Mouse (Mus musculus) ovary, postnatal 14 days (tissue): ENCODE measurements around the gene Fcor.

Experiments
- DNase-seq: peaks from one replicate; pipeline ENCODE4 v3.0.0; 2022; ENCODE audit warnings: low spot score

The Fcor gene

DNA sequence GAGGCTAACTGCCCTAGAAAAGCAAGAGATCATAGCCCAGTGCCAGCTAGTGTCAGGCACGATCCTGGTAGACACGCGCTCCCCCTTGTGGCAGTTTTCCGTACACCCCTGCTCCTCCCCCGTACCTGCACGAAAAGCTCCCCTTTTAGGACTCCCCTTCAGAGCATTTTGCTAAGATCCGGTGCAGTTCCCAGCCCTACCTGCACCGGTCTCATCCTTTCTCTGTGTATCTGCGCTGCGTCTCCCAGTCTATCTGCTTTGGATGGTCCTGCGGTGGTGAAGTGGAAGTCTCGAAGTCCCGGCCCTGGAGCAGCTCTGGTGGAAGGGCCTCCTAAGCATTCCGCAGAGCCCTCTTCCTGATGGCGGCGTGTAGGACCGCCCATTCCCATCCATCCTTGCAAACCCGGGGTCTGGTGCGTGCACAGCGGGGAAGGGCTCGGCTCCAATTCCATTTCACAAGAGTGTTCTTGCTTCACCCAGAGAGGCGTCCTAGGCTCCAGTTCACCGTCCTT, at the start of gene Fcor:
Gene Fcor, minus strand, starts transcription at position 383 of the 512 bp plus-strand sequence.
- DNase-seq: peak; percentile 80

GRCm38 (mm10) chr8:3721041-3721440, 48.9 kb upstream of the Fcor start:
- DNase-seq: no peak

GRCm38 (mm10) chr8:3720551-3720950, 48.4 kb upstream of the Fcor start, which contains the start of gene Clec4g:
TSS of gene Clec4g (minus strand) at chr8:3720651.
- no peak for DNase-seq

DNA sequence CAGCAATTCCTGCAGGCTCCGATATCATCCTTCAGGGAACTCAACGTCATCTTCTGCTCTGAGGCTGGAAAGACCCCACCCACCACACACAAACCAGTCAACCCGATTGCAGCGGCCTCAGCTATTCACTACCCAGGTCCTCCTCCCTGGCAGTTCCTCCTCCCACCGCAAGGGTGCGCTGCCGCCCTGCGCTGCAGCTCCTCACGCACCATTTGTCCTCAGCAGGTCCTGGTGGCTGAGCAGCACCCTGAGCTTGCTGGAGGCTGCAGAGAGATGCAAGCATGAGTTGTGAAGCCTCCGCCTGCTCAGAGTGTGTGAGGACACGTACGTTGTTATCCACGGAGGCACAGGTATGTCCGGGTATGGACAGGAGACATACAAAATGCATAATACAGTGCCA, 46.4 kb upstream of the Fcor start:
- peak; percentile 51 for DNase-seq

DNA sequence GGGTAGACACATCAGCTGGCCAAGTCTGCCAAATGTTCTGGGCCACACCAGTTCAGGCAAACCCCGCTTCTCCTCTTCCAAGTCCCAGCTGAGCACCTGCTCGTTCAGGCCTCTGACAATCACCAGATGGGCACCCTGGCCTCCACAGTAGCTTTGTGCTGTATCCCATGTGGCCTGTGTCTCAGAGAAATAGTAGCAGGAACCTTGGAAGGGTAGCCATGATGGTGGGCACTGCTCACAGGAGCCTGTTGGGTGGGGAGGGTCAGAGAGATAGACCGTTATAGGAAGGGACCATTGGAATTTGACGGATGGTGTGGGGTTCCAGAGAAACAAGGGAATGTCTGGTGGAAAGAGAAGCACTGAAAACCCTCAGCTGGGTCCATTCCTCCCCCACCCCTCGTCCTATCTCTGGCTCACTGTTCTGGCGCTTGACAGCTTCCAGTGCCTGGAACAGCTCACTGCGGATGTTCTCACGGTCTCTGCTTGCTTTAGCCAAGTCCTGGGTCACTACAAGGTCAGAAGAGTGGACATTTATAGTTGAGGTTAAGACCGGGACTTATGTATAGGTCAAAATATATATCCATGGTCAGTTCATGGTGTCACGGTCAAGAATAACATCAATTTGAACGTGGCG, 45.3 kb upstream of the Fcor start:
- no peak for DNase-seq

GRCm38 (mm10) chr8:3711646-3712045, 39.5 kb upstream of the Fcor start:
- DNase-seq: no peak

- no peak for DNase-seq
Measured at GRCm38 (mm10) chr8:3710312-3710711, 38.1 kb upstream of the Fcor start.

DNA sequence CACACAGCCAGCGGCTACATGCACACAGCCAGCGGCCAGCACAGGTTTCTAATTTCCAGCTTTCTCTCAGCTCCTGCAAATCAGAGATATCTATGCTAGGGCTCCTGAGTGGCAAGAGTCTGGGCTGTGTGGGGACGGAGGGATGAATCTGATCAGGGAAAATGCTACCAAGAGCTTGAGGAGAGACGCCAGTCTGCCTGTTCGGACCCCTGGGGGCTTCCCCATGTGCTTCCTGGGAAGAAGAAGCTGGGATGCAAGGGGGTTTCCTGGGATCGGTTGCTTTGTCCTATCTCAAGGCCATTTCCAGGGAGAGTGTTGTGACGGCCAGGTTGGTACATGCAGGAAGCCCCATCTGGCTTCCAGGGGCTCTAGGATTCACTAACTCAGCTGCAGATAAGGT, 35.4 kb upstream of the Fcor start:
- DNase-seq: no peak

DNA sequence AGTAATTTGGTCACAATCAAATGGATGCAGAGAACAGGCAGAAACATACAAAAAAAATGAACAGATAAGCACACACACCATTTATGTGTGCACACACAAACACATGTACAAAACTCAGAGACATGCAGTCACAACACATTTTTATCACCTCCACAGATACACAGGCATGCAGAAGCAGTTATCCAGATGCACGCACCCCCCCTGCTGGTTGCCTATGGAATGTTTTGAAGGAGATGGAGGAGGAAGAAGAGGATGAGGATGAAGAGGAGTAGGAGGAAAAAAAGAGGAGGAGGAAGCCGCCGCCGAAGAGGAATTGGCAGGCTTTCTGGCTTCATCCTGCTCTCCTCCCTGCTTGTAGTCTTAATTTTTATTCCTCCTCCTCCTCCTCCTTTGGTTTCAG, 33.5 kb upstream of the Fcor start:
- DNase-seq: no peak

DNA sequence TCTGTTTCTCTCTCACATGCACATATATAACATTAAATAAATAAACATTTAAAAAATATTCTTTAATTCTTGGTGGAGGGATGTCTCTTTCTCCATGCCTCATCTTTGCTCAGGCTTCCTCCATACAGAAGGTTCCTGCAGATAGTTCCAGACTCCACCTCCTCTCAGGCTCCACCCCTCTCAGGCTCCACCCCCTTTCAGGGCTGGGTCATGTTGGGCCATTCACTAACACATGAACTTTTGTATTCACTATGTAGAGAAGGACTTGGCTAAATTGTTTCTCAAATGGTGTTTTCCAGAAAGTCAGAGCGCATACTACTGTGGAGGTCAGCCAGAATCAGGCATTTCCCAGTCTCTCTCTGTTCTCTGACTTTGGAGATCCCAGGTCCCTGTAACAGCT, 29.3 kb upstream of the Fcor start:
- DNase-seq: no peak

GRCm38 (mm10) chr8:3694121-3694520, 22.0 kb upstream of the Fcor start, which contains the start of gene Fcer2a:
TSS of gene Fcer2a (minus strand) at chr8:3694175.
- no peak for DNase-seq

DNA sequence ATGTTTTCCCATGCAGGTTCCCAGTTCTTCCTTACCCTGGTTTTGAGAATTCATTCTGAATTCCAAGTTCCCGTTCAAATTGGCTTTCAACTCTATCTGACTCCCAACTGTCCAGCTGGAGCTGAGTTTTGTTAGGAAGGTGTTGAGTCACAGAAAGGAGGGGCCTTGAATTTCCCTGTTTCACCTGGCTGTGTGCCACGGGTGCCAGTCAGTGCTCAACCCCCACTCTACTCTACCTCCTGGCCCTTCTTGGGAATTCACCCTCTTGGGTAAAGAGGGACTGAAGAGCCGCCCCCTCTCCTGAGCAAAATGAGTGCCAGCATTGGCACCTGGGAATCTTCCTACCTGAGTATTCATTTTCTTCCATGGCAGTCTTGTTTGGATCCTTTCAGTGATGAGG, 18.6 kb upstream of the Fcor start:
- DNase-seq: no peak

DNA sequence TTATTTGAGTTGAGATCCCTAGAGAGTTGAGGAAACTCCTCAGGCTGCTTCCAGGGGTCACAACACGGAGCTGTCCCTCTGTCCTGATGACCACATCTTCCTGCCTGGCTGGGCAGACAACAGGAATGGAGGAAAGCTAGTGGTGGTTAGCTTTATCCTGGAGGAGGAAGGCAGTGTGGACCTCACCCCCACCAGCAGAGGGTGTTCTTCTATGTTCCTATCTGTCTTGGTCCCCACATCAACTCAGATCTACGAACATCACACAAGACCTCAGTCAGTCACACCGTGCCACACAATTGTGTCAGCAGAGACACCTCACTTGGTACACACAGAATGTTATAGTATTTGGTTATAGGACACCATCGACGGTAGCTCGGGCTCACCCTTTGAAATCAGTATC, 15.4 kb upstream of the Fcor start:
- DNase-seq: no peak

DNA sequence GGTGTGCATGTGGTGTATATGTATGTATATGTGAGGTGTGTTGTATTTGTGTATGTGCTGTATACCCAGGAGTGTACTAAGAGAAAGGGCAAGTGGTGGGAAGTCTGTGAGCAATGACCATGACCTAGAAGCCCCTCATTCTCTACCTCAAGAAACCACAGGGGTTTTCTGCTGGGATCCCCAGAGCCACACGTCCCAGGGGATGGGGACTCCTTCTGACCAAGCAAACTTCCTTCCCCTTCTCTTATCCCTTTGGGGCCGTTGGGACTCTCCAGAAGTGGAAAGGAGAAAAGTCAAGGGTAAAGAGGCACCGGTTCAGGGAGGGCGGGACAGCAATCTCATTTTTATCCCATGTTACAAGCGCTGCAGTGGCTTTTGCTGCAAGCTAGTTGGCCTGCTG, 13.3 kb upstream of the Fcor start:
- DNase-seq: no peak

- no peak for DNase-seq
Measured at GRCm38 (mm10) chr8:3684530-3684929, 12.4 kb upstream of the Fcor start.

DNA sequence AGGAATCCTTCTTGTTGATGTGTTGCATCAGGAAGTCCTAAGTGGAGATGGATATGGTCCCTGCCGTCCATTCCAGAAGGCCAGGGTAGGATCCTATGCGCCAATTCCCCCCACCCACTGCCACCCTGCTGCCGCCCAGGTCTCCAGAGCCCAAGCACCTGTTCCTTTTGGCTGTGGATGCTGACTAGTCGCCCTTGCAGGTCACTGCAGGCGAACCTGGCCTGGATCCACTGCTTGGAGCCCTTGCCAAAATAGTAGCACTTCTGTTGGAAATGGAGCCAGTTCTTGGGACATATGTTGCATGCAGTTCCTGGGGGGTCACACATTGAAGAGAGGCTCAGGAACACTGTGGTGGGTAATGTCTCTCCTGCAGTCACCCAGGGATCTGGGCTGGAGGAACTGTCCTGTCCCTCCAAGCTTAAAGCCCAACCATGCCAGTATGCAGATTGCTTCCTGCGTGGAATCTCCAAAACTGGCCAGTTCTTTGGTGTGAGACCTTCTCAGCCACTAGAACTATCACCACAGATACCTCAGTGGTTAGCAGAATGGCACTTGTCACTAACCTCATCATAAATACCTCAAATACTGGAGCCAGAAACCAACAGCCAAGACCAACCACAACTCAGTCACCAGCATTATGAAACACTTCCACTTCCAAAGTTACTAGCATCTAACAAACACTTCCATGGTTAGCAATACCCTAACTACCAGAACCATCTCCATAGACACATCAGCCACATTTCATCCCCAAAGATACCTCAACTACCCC, 11.4 kb upstream of the Fcor start:
- no peak for DNase-seq

DNA sequence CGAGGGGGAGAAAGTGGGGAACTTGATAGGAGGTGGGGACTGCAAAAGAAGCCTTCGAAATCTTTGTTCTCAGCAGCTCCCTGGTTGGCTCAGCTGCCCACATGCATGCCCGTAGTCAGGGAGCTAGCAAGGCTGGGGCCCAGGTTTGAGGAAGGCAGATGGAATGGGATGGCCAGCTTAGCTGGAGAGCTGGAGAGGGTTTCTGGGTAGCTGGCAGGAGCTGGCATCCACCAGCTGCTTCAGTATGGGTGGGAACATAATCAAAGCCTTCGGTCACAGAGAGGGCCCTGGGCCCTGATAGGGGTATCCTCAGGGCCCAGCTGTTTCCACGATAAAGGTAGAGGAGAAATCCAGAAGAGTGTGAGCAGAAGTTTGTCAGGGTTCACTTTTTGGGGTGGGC, 10.3 kb upstream of the Fcor start:
- DNase-seq: no peak

- no peak for DNase-seq
Measured at GRCm38 (mm10) chr8:3679656-3680055, 7.5 kb upstream of the Fcor start.

DNA sequence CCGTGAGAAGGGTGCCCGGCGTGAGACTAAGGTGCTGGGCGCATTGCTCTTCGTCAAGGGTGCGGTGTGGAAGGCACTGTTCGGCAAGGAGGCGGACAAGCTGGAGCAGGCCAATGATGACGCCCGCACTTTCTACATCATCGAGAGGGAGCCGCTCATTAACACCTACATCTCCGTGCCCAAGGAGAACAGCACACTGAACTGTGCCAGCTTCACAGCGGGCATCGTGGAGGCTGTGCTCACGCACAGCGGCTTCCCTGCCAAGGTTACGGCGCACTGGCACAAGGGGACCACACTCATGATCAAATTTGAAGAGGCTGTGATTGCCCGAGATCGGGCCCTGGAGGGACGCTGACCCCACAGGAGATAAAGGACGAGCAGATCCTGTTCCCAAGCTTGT, 7.1 kb upstream of the Fcor start:
- no peak for DNase-seq

- DNase-seq: no peak
Measured at GRCm38 (mm10) chr8:3678831-3679230, 6.7 kb upstream of the Fcor start.

DNA sequence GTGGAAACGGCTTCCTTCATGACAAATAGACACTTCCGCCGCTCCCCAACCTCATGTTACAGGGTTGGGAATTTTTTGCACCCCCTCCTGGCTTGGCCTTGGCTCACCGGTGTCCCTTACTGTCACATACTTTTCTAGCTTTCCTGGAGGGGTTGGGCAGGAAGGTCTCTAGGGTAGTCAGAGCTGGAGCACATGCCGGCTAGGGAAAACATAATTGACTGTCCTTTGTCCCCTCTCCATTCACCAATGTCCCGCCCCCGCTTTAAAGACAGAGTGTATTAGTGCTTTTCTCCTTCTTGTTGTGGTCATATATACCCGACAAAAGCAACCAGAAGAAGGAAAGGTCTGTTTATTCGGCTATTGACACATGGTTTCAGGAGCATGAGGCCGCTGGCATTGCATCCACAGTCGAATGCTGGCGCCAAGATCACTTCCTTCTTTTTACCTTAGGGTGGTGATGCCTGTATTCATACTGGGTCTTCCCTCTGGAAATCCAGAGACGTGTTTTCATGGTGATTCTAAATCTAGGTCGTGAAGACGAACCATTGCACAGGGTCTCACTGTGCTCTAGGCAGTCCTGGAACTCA, 4.9 kb upstream of the Fcor start:
- DNase-seq: no peak

DNA sequence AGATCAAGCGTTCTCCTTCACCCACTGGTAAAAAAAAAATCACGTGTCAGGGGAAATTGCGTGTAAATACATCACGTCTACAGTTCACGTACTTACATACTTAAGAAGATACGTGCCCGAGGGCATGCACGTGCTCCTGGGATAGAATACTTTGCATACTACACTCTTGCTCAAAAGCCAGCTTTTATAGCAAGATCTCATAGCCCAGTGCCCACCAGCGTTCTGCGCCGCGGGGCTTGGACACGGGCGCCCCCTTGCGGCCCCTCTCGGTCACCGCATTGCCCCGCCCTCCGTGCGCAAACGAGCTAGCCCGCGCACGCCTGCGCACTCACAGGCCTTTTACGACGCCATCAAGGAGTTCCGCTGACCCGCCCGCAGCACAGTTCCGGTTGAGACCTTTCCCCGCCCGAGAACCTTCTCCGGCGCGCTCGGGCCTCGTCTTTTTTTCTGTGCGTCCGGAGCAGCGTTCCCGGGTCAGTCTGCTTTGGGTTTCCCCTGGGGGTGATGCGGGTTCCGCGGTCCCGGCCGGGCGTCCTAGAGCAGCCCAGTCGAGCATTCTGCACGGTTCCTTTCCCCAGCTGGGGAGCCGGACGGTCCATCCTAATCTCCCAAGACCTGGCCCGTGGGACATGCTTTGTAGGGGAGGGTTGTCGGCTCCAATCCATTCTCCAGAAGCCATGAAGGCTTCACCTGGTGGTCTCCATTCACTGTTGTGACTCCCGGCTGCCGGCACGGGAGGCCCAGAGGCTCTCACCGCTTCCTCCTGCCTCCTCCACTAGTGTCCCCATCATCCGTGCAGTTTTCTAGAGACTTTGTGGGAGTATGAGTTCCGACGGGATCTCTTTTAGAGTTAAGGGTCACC, 4.2 kb upstream of the Fcor start, which contains the start of gene Trappc5:
Gene Trappc5, plus strand, starts transcription at position 169 of the 862 bp plus-strand sequence.
- DNase-seq: peak; percentile 91
